22 mouse cellular contexts compared by ENCODE assay signal in genomic region chr9:109032435-109032834, GRCm38 (mm10). TPM values are rescaled to one million over a fixed set of nuclear protein-coding genes. Genes with fewer than 3 reads are reported as not detected.
DNase-seq lines count a peak whose midpoint lies in the region; ATAC-seq and TF ChIP-seq lines count a peak whose summit lies in the region.
"Had no signal": no experiment of that assay in that cellular context is flagged by ENCODE, and none has a peak within 500 bp of the region (broad histone marks: within the 10 kb centered on the region; RNA-seq: fewer than 3 reads in every experiment).

No protein-coding gene starts in this region.

- TF ChIP-seq EP300 in MEL (IDR thresholded peaks at IDR 0.05; ENCODE audit: low read depth in 1 of 2, low read length in 2 of 2): no peak
- TF ChIP-seq EP300 in liver, embryonic 14.5 days (IDR thresholded peaks at IDR 0.05; ENCODE audit: low read depth): no peak

- no peak overlapping the region for H3K9ac ChIP-seq in heart, embryonic 12.5 days
- H3K9ac ChIP-seq in MEL (ENCODE audit: control insufficient read depth, low read depth, low read length, poor library complexity, severe bottlenecking): peak overlapping the region; percentile 59
- H3K9ac ChIP-seq in liver, embryonic 14.5 days (replicated peaks): no peak overlapping the region; the same call in 1 of the 2 replicates
- no peak overlapping the region for H3K9ac ChIP-seq in hindbrain, postnatal 0 days (replicated peaks; ENCODE audit: low read length)
- H3K9ac ChIP-seq: embryonic facial prominence, embryonic 13.5 days; forebrain, embryonic 12.5 days; hindbrain, embryonic 13.5 days had no signal

- 74% methylated on average over 6 of the region's 6 CpGs for WGBS in heart, embryonic 12.5 days
- WGBS in liver, embryonic 14.5 days (ENCODE audit: insufficient replicate concordance): 40% methylated on average over 6 of the region's 6 CpGs
- 87% methylated on average over 6 of the region's 6 CpGs for WGBS in hindbrain, postnatal 0 days

- TF ChIP-seq POLR2A in MEL (IDR thresholded peaks at IDR 0.05; ENCODE audit: control insufficient read depth in 1 of 2, insufficient read depth in 1 of 2, low read depth in 1 of 2, low read length in 2 of 2, poor library complexity in 1 of 2): peak in 1 of 2 experiments; percentile 60; a peak in 1 of 4 replicates

- no peak overlapping the region for H3K4me2 ChIP-seq in heart, embryonic 12.5 days
- no peak overlapping the region for H3K4me2 ChIP-seq in liver, embryonic 14.5 days (ENCODE audit: low read depth)
- H3K4me2 ChIP-seq in hindbrain, postnatal 0 days (ENCODE audit: low read depth, low read length): no peak overlapping the region
- H3K4me2 ChIP-seq: embryonic facial prominence, embryonic 13.5 days; forebrain, embryonic 12.5 days; hindbrain, embryonic 13.5 days had no signal

- 0 out of 2 replicates have a peak, but pooled peaks cover 7% of the 10 kb centered on the region for H3K36me3 ChIP-seq in heart, embryonic 12.5 days
- H3K36me3 ChIP-seq in MEL (ENCODE audit: control insufficient read depth in 1 of 2, insufficient read depth in 2 of 2, low read length in 2 of 2): peaks cover 0 to 7% of the 10 kb centered on the region in 2 experiments; a peak in 2 of 4 replicates
- H3K36me3 ChIP-seq in liver, embryonic 14.5 days (replicated peaks; ENCODE audit: control insufficient read depth, insufficient read depth, low read depth): no peaks in the 10 kb centered on the region
- H3K36me3 ChIP-seq in hindbrain, postnatal 0 days (ENCODE audit: insufficient read depth, low read length): peaks cover 4% of the 10 kb centered on the region; the same call in 1 of the 2 replicates
- H3K36me3 ChIP-seq: forebrain, embryonic 12.5 days had no signal

- no peaks in the 10 kb centered on the region; the same call in 1 of the 2 replicates for H3K4me1 ChIP-seq in heart, embryonic 12.5 days (replicated peaks)
- peaks cover 5 to 11% of the 10 kb centered on the region in 2 experiments for H3K4me1 ChIP-seq in MEL (ENCODE audit: control insufficient read depth in 1 of 2, insufficient read depth in 2 of 2, low read length in 2 of 2)
- H3K4me1 ChIP-seq in liver, embryonic 14.5 days (replicated peaks; ENCODE audit: control insufficient read depth in 2 of 2, insufficient read depth in 2 of 2, low read length in 1 of 2): peaks cover 2 to 9% of the 10 kb centered on the region in 2 experiments; a peak in 3 of 4 replicates
- H3K4me1 ChIP-seq in hindbrain, postnatal 0 days (ENCODE audit: insufficient read depth, low read length): no peaks in the 10 kb centered on the region
- H3K4me1 ChIP-seq: embryonic facial prominence, embryonic 13.5 days; forebrain, embryonic 12.5 days; hindbrain, embryonic 13.5 days had no signal

- no peaks in the 10 kb centered on the region for H3K79me2 ChIP-seq in MEL (ENCODE audit: control insufficient read depth, insufficient read depth, low read length, poor library complexity)

- ATAC-seq in heart, embryonic 12.5 days (ENCODE audit: insufficient number of reproducible peaks, low FRiP score): no peak
- ATAC-seq in liver, embryonic 14.5 days (ENCODE audit: insufficient read depth): peak; percentile 53; the same call in 1 of the 2 replicates
- ATAC-seq in megakaryocyte-erythroid progenitor cell, adult 5-6 weeks (replicated peaks; ENCODE audit: low FRiP score, low TSS enrichment, poor library complexity, severe bottlenecking): 0 out of 2 replicates have a peak, but pooled peaks have one; percentile 63
- no peak for ATAC-seq in hindbrain, postnatal 0 days
- ATAC-seq: forebrain, embryonic 16.5 days had no signal

- no peak overlapping the region for H3K4me3 ChIP-seq in heart, embryonic 12.5 days
- H3K4me3 ChIP-seq in MEL (ENCODE audit: control insufficient read depth in 1 of 2, insufficient read depth in 1 of 2, low read depth in 2 of 2, low read length in 2 of 2): peak overlapping the region; percentile 37 to 43; a peak in 2 of 4 replicates
- H3K4me3 ChIP-seq in liver, embryonic 14.5 days (ENCODE audit: insufficient read depth in 1 of 2, low read depth in 2 of 2, low read length in 2 of 2): no peak overlapping the region
- H3K4me3 ChIP-seq in hindbrain, postnatal 0 days (ENCODE audit: low read length): no peak overlapping the region
- H3K4me3 ChIP-seq: embryonic facial prominence, embryonic 13.5 days; forebrain, embryonic 12.5 days; hindbrain, embryonic 13.5 days had no signal

- no peak for TF ChIP-seq RAD21 in MEL (IDR thresholded peaks at IDR 0.05; ENCODE audit: low read depth, low read length)

- no peaks in the 10 kb centered on the region for H3K27me3 ChIP-seq in heart, embryonic 12.5 days (replicated peaks)
- no peaks in the 10 kb centered on the region for H3K27me3 ChIP-seq in MEL (ENCODE audit: control insufficient read depth in 1 of 2, insufficient read depth in 2 of 2, low read length in 2 of 2)
- no peaks in the 10 kb centered on the region for H3K27me3 ChIP-seq in liver, embryonic 14.5 days (ENCODE audit: control insufficient read depth, insufficient read depth, low read length)
- H3K27me3 ChIP-seq in hindbrain, postnatal 0 days (ENCODE audit: insufficient read depth, low read length): no peaks in the 10 kb centered on the region
- H3K27me3 ChIP-seq: CH12.LX; embryonic facial prominence, embryonic 13.5 days; forebrain, embryonic 12.5 days; hindbrain, embryonic 13.5 days had no signal

- 0 out of 2 replicates have a peak overlapping the region, but pooled peaks have one; percentile 16 for H3K27ac ChIP-seq in heart, embryonic 12.5 days (ENCODE audit: poor library complexity, severe bottlenecking)
- peak overlapping the region; percentile 65 for H3K27ac ChIP-seq in MEL (ENCODE audit: control insufficient read depth, low read depth, low read length)
- no peak overlapping the region for H3K27ac ChIP-seq in liver, embryonic 14.5 days
- H3K27ac ChIP-seq in hindbrain, postnatal 0 days: no peak overlapping the region
- H3K27ac ChIP-seq: embryonic facial prominence, embryonic 13.5 days; forebrain, embryonic 12.5 days; hindbrain, embryonic 13.5 days had no signal

- intact Hi-C loops in heart, postnatal 36 days (cut with DNase I): no loop called here

- H3K9me3 ChIP-seq in heart, embryonic 12.5 days (replicated peaks): no peaks in the 10 kb centered on the region
- H3K9me3 ChIP-seq in MEL (replicated peaks; ENCODE audit: insufficient read depth, low read length): no peaks in the 10 kb centered on the region
- no peaks in the 10 kb centered on the region for H3K9me3 ChIP-seq in liver, embryonic 14.5 days (ENCODE audit: control insufficient read depth, low read length)
- H3K9me3 ChIP-seq in hindbrain, postnatal 0 days (ENCODE audit: low read length): no peaks in the 10 kb centered on the region
- H3K9me3 ChIP-seq: embryonic facial prominence, embryonic 13.5 days; forebrain, embryonic 12.5 days; hindbrain, embryonic 13.5 days had no signal

- no peak for DNase-seq in heart, postnatal 36 days
- DNase-seq in MEL (ENCODE audit: low read depth, low spot score): peak; percentile 75
- no peak for DNase-seq in liver, embryonic 14.5 days (ENCODE audit: low read depth in 3 of 3, low spot score in 3 of 3)
- DNase-seq in hindbrain, postnatal 0 days (ENCODE audit: low spot score): no peak
- no peak for DNase-seq in cerebellum, postnatal 25 days
- no peak for DNase-seq in layer of hippocampus, postnatal 14 days (ENCODE audit: low spot score in 2 of 2)
- DNase-seq: adrenal gland, adult 2 months; adrenal gland, postnatal 25 days; cerebellum, adult 8-10 months; cerebellum, postnatal 14 days; gastrocnemius, postnatal 10 days; heart, postnatal 10 days had no signal

- TF ChIP-seq CTCF in MEL (IDR thresholded peaks at IDR 0.05 in 2 of 3, conservative IDR thresholded peaks at IDR 0.05 in 1 of 3; ENCODE audit: control insufficient read depth in 1 of 3, insufficient read depth in 1 of 3, low read depth in 2 of 3, low read length in 3 of 3, poor library complexity in 1 of 3, severe bottlenecking in 1 of 3): no peak
- no peak for TF ChIP-seq CTCF in liver, embryonic 14.5 days (IDR thresholded peaks at IDR 0.05; ENCODE audit: low read depth)
- TF ChIP-seq CTCF in hindbrain, postnatal 0 days (IDR thresholded peaks at IDR 0.05; ENCODE audit: low read depth): no peak

RNA-seq across cellular contexts. Expression of gene Shisa5, which starts 5.9 kb away (rescaled TPM):
- polyA plus RNA-seq in heart, embryonic 12.5 days (2016; fragmentation: Nextera tagmentation; extraction: Ambion mirVana): 67.5 and 70.3 TPM in 2 replicates
- 10 to 100 TPM; 36.1 to 51.4 TPM for total RNA-seq in heart, postnatal 36 days (2021)
- 38.3 and 41.0 TPM in 2 replicates for total RNA-seq in MEL (2012; rRNA removed)
- polyA plus RNA-seq in MEL (2012; ENCODE audit: insufficient read depth in 1 of 2, insufficient read length in 2 of 2, low read depth in 1 of 2, low replicate concordance in 2 of 2, missing spikeins in 1 of 2): 10 to 100 TPM in 1 of 2 experiments, not detected in 1; 71.7 TPM
- 14.9 and 16.4 TPM in 2 replicates for polyA plus RNA-seq in liver, embryonic 14.5 days (2012; rRNA removed)
- polyA plus RNA-seq in liver, embryonic 14.5 days (2014; fragmentation: Nextera tagmentation; extraction: Ambion mirVana): 16.0 TPM in 2 replicates
- 52.0 and 52.8 TPM in 2 replicates for total RNA-seq in megakaryocyte-erythroid progenitor cell, adult 5-6 weeks (2014; fragmentation: Nextera tagmentation)
- total RNA-seq in megakaryocyte-erythroid progenitor cell, adult 5-6 weeks (2017): 37.6 and 74.5 TPM in 2 replicates
- 77.8 and 90.6 TPM in 2 replicates for total RNA-seq in hindbrain, postnatal 0 days (2014; rRNA removed)
- 74.5 and 77.6 TPM in 2 replicates for polyA plus RNA-seq in hindbrain, postnatal 0 days (2015; fragmentation: Nextera tagmentation; extraction: Ambion mirVana)
- total RNA-seq in layer of hippocampus, postnatal 14 days (2021): 10 to 100 TPM; 42.5 to 49.9 TPM

RNA-seq across cellular contexts. Expression of gene Trex1, which starts 27.1 kb away (rescaled TPM):
- polyA plus RNA-seq in heart, embryonic 12.5 days (2016; fragmentation: Nextera tagmentation; extraction: Ambion mirVana): 5.8 and 7.1 TPM in 2 replicates
- total RNA-seq in heart, postnatal 36 days (2021): 10 to 100 TPM; 14.0 to 14.7 TPM
- 8.9 and 10.0 TPM in 2 replicates for total RNA-seq in MEL (2012; rRNA removed)
- 10 to 100 TPM in 1 of 2 experiments, not detected in 1; 17.0 TPM for polyA plus RNA-seq in MEL (2012; ENCODE audit: insufficient read depth in 1 of 2, insufficient read length in 2 of 2, low read depth in 1 of 2, low replicate concordance in 2 of 2, missing spikeins in 1 of 2)
- 12.0 and 14.1 TPM in 2 replicates for polyA plus RNA-seq in liver, embryonic 14.5 days (2012; rRNA removed)
- 5.0 and 6.1 TPM in 2 replicates for polyA plus RNA-seq in liver, embryonic 14.5 days (2014; fragmentation: Nextera tagmentation; extraction: Ambion mirVana)
- total RNA-seq in megakaryocyte-erythroid progenitor cell, adult 5-6 weeks (2014; fragmentation: Nextera tagmentation): 17.1 and 29.7 TPM in 2 replicates
- total RNA-seq in megakaryocyte-erythroid progenitor cell, adult 5-6 weeks (2017): 4.7 and 5.1 TPM in 2 replicates
- total RNA-seq in hindbrain, postnatal 0 days (2014; rRNA removed): 20.1 and 32.6 TPM in 2 replicates
- 14.3 and 14.4 TPM in 2 replicates for polyA plus RNA-seq in hindbrain, postnatal 0 days (2015; fragmentation: Nextera tagmentation; extraction: Ambion mirVana)
- total RNA-seq in layer of hippocampus, postnatal 14 days (2021): 10 to 100 TPM in 1 of 2 experiments, 1 to 10 TPM in 1; 9.9 to 10.8 TPM

RNA-seq across cellular contexts. Expression of gene Pfkfb4, which starts 40.9 kb away (rescaled TPM):
- polyA plus RNA-seq in heart, embryonic 12.5 days (2016; fragmentation: Nextera tagmentation; extraction: Ambion mirVana): 3.0 and 4.3 TPM in 2 replicates
- total RNA-seq in heart, postnatal 36 days (2021): 1 to 10 TPM; 2.3 to 2.4 TPM
- total RNA-seq in MEL (2012; rRNA removed): 3.2 and 5.1 TPM in 2 replicates
- polyA plus RNA-seq in MEL (2012; ENCODE audit: insufficient read depth in 1 of 2, insufficient read length in 2 of 2, low read depth in 1 of 2, low replicate concordance in 2 of 2, missing spikeins in 1 of 2): 1 to 10 TPM in 1 of 2 experiments, not detected in 1; 6.4 TPM
- polyA plus RNA-seq in liver, embryonic 14.5 days (2012; rRNA removed): 2.1 TPM in 2 replicates
- 1.9 and 2.8 TPM in 2 replicates for polyA plus RNA-seq in liver, embryonic 14.5 days (2014; fragmentation: Nextera tagmentation; extraction: Ambion mirVana)
- total RNA-seq in megakaryocyte-erythroid progenitor cell, adult 5-6 weeks (2014; fragmentation: Nextera tagmentation): 6.2 and 22.7 TPM in 2 replicates
- 4.8 and 11.5 TPM in 2 replicates for total RNA-seq in megakaryocyte-erythroid progenitor cell, adult 5-6 weeks (2017)
- 58.3 and 63.1 TPM in 2 replicates for total RNA-seq in hindbrain, postnatal 0 days (2014; rRNA removed)
- polyA plus RNA-seq in hindbrain, postnatal 0 days (2015; fragmentation: Nextera tagmentation; extraction: Ambion mirVana): 18.6 and 20.5 TPM in 2 replicates
- 10 to 100 TPM; 13.7 to 17.8 TPM for total RNA-seq in layer of hippocampus, postnatal 14 days (2021)

RNA-seq across cellular contexts. Expression of gene Atrip, which starts 41.5 kb away (rescaled TPM):
- 17.9 and 19.6 TPM in 2 replicates for polyA plus RNA-seq in heart, embryonic 12.5 days (2016; fragmentation: Nextera tagmentation; extraction: Ambion mirVana)
- total RNA-seq in heart, postnatal 36 days (2021): 1 to 10 TPM; 8.0 to 8.2 TPM
- total RNA-seq in MEL (2012; rRNA removed): 18.0 and 18.4 TPM in 2 replicates
- 10 to 100 TPM in 1 of 2 experiments, not detected in 1; 35.3 TPM for polyA plus RNA-seq in MEL (2012; ENCODE audit: insufficient read depth in 1 of 2, insufficient read length in 2 of 2, low read depth in 1 of 2, low replicate concordance in 2 of 2, missing spikeins in 1 of 2)
- 5.3 and 6.5 TPM in 2 replicates for polyA plus RNA-seq in liver, embryonic 14.5 days (2012; rRNA removed)
- 9.0 TPM in 2 replicates for polyA plus RNA-seq in liver, embryonic 14.5 days (2014; fragmentation: Nextera tagmentation; extraction: Ambion mirVana)
- total RNA-seq in megakaryocyte-erythroid progenitor cell, adult 5-6 weeks (2014; fragmentation: Nextera tagmentation): 14.9 and 26.3 TPM in 2 replicates
- total RNA-seq in megakaryocyte-erythroid progenitor cell, adult 5-6 weeks (2017): 9.8 and 19.2 TPM in 2 replicates
- total RNA-seq in hindbrain, postnatal 0 days (2014; rRNA removed): 39.5 and 52.3 TPM in 2 replicates
- 30.6 and 32.2 TPM in 2 replicates for polyA plus RNA-seq in hindbrain, postnatal 0 days (2015; fragmentation: Nextera tagmentation; extraction: Ambion mirVana)
- total RNA-seq in layer of hippocampus, postnatal 14 days (2021): 10 to 100 TPM; 27.3 to 31.7 TPM

RNA-seq across cellular contexts. Expression of gene Ucn2, which starts 46.6 kb away (rescaled TPM):
- not detected in 2 replicates for polyA plus RNA-seq in heart, embryonic 12.5 days (2016; fragmentation: Nextera tagmentation; extraction: Ambion mirVana)
- total RNA-seq in heart, postnatal 36 days (2021): not detected
- total RNA-seq in MEL (2012; rRNA removed): 0.12 TPM in 1 of 2 replicates, not detected in the other
- under 1 TPM in 1 of 2 experiments, not detected in 1; 0.19 TPM for polyA plus RNA-seq in MEL (2012; ENCODE audit: insufficient read depth in 1 of 2, insufficient read length in 2 of 2, low read depth in 1 of 2, low replicate concordance in 2 of 2, missing spikeins in 1 of 2)
- 0.06 TPM in 2 replicates for polyA plus RNA-seq in liver, embryonic 14.5 days (2012; rRNA removed)
- not detected in 2 replicates for polyA plus RNA-seq in liver, embryonic 14.5 days (2014; fragmentation: Nextera tagmentation; extraction: Ambion mirVana)
- 1.2 TPM in 1 of 2 replicates, not detected in the other for total RNA-seq in megakaryocyte-erythroid progenitor cell, adult 5-6 weeks (2014; fragmentation: Nextera tagmentation)
- not detected in 2 replicates for total RNA-seq in megakaryocyte-erythroid progenitor cell, adult 5-6 weeks (2017)
- 0.58 TPM in 1 of 2 replicates, not detected in the other for total RNA-seq in hindbrain, postnatal 0 days (2014; rRNA removed)
- polyA plus RNA-seq in hindbrain, postnatal 0 days (2015; fragmentation: Nextera tagmentation; extraction: Ambion mirVana): not detected in 2 replicates
- total RNA-seq in layer of hippocampus, postnatal 14 days (2021): not detected
- total RNA-seq: CH12.LX; heart, adult 8-10 months; heart, postnatal 10 days; hematopoietic stem cell, adult 5-6 weeks had no signal
- polyA plus RNA-seq: forebrain, embryonic 12.5 days; forebrain, embryonic 16.5 days; heart, embryonic 14.5 days; hindbrain, embryonic 13.5 days had no signal

Comparison
In these comparisons a context has a peak if more than half of its experiments do, and no peak if none do; other contexts are left out.
1. ATAC-seq: peak in liver, embryonic 14.5 days (single experiment) and megakaryocyte-erythroid progenitor cell, adult 5-6 weeks (single experiment); none in heart, embryonic 12.5 days (single experiment) and hindbrain, postnatal 0 days (single experiment).
2. H3K27ac ChIP-seq: peak in heart, embryonic 12.5 days (single experiment) and MEL (single experiment); none in liver, embryonic 14.5 days (single experiment) and hindbrain, postnatal 0 days (single experiment).
3. H3K4me3 ChIP-seq: peak in MEL (2 of 2); none in heart, embryonic 12.5 days (single experiment), liver, embryonic 14.5 days (0 of 2) and hindbrain, postnatal 0 days (single experiment).